Mouse (Mus musculus) midbrain, embryonic 14.5 days (tissue): ENCODE measurements at regions not wholly inside any gene's neighbourhood (a gene's known extent, or its start where the extent isn't known, plus 50 kb on each side); places are given as distances from the start of the nearest gene placed in this dataset.
A peak's percentile ranks its signal among the peaks of the same experiment; 100 is the strongest.
"Not testable (repeated sequence)": the region's sequence is repeated elsewhere in the genome, so short reads cannot be mapped to it uniquely, and the experiment has no call there.

Experiments
- ATAC-seq: fragments of 200-750 bp; cut with Nextera tagmentation; 2 replicates; pipeline ENCODE4 v1.8.0; 2017; ENCODE audit warnings: moderate number of reproducible peaks, moderate library complexity; ENCODE audit not compliant: low FRiP score, low TSS enrichment
- DNase-seq: peaks from one replicate; pipeline ENCODE4 v3.0.0-alpha.2; 2015
- H3K27ac ChIP-seq: fragments of 300-500 bp; sonication (generic); replicated peaks from 2 replicates; pipeline ENCODE4 v1.5.1; 2014; ENCODE audit warnings: mild to moderate bottlenecking, low read depth, low read length, moderate library complexity
- H3K27me3 ChIP-seq: fragments of 300-500 bp; sonication (generic); 2 replicates; pipeline ENCODE4 v1.6.1; 2014; ENCODE audit warnings: low read length, control low read depth, mixed read lengths; ENCODE audit not compliant: control insufficient read depth, insufficient read depth
- H3K36me3 ChIP-seq: fragments of 300-500 bp; sonication (generic); 2 replicates; pipeline ENCODE4 v1.6.1; 2014; ENCODE audit warnings: low read length, control low read depth; ENCODE audit not compliant: control insufficient read depth, insufficient read depth
- H3K4me1 ChIP-seq: fragments of 300-500 bp; sonication (generic); 2 replicates; pipeline ENCODE4 v1.6.1; 2014; ENCODE audit warnings: mild to moderate bottlenecking, antibody characterized with exemption, low read length, control low read depth; ENCODE audit not compliant: control insufficient read depth, insufficient read depth
- H3K4me2 ChIP-seq: fragments of 300-500 bp; sonication (generic); 2 replicates; pipeline ENCODE4 v1.6.1; 2014; ENCODE audit warnings: mild to moderate bottlenecking, low read length, moderate library complexity
- H3K4me3 ChIP-seq: fragments of 300-500 bp; sonication (generic); replicated peaks from 2 replicates; pipeline ENCODE4 v1.5.1; 2014; ENCODE audit warnings: low read depth, low read length
- H3K9ac ChIP-seq: fragments of 300-500 bp; sonication (generic); replicated peaks from 2 replicates; pipeline ENCODE4 v1.6.1; 2014; ENCODE audit warnings: mild to moderate bottlenecking, low read length, moderate library complexity
- H3K9me3 ChIP-seq: fragments of 300-500 bp; sonication (generic); 2 replicates; pipeline ENCODE4 v1.6.1; 2016; ENCODE audit warnings: low read length, control low read depth, mixed read lengths; ENCODE audit not compliant: control insufficient read depth
- WGBS: fragments of 180-500 bp; shearing (Covaris S2); extraction: QIAGEN DNeasy Blood & Tissue Kit; methylation state at CpG from one replicate; pipeline ENCODE4 v1.1.7; 2014; 5-methylcytosine and 5-hydroxymethylcytosine counted together

DNA sequence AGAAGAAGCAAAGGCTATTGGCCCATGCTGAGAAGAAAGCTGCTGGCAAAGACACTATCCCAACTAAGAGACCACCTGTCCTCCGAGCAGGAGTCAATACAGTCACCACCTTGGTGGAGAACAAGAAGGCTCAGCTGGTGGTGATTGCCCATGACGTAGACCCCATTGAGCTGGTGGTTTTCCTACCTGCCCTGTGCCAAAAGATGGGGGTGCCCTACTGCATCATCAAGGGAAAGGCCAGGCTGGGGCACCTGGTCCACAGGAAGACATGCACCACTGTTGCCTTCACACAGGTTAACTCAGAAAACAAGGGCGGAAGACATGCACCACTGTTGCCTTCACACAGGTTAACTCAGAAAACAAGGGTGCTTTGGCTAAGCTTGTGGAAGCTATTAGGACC, 116.3 kb downstream of the Sox4 start:
- H3K4me3 ChIP-seq, H3K27me3 ChIP-seq, H3K9me3 ChIP-seq, DNase-seq, H3K4me1 ChIP-seq, H3K4me2 ChIP-seq, H3K36me3 ChIP-seq, H3K9ac ChIP-seq, ATAC-seq, H3K27ac ChIP-seq: not testable (repeated sequence)
- 96% methylated on average over 3 of the region's 3 CpGs for WGBS

DNA sequence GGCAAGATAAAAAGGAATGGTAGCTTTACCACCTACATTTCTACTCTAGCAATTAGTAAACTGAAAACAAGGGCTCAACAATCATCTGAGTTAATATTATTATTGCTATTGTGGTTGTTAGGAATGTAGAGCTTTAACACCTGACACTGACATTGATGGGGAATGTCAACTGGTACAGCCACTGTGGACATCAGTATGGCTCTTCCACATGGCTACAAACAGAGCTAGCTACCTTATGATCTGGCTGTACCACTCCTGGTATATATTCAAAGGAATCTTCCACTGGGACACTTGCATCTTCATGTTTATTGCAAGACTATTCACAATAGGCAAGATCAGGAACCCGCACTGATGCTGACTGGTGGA, 119.8 kb downstream of the Sox4 start:
- H3K36me3 ChIP-seq: no peaks in the 10 kb centered on the region
- WGBS: 80% methylated on average over 1 of the region's 1 CpGs
- no peaks in the 10 kb centered on the region for H3K27me3 ChIP-seq
- H3K9ac ChIP-seq: no peak overlapping the region
- DNase-seq (no peak), ATAC-seq (no peak)
- H3K4me3 ChIP-seq: no peak overlapping the region
- no peak overlapping the region for H3K4me2 ChIP-seq
- H3K4me1 ChIP-seq: peaks cover 8% of the 10 kb centered on the region; the same call in 1 of the 2 replicates
- H3K27ac ChIP-seq: no peak overlapping the region
- no peaks in the 10 kb centered on the region for H3K9me3 ChIP-seq

DNA sequence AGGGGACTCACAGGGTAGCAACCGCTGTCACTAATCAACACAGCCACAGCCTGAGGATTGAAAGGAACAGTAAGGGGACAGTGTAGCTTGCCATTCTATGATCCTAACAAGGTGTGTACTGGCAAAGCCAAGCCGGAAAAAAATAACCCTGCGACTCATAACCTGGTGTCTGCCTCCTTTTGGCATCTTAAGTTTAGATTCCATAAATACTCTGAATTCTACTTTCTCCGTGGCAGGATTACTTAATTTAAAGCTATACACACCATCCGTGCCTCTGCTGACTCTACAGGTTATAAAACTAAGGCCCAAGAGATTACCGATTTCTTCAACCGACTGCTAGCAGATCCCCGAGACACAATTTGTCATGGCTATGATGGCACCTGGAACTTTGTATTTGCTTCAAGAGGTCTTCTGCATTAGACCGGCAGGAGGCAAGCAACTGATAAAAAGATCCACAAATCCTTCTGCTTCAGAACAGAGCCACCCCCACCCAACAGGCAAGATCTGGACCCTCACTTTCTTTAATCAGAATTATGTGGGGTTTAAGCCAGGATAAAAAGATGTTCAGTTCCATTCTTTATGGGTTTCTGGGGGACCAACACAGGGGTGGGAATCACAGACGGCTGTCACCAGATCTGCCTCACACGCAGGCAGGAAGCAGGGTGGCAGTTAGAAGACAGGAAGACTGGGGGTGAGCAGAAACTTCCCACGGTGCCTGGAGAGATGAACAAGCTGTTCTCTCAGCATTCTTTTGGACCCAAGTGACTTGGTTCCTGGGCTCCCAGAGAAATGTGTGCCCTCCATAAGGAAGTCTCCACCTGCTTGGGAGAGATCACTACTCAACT, 120.4 kb downstream of the Sox4 start:
- no peaks in the 10 kb centered on the region for H3K36me3 ChIP-seq
- H3K9ac ChIP-seq: no peak overlapping the region
- WGBS: 54% methylated on average over 12 of the region's 12 CpGs
- H3K27ac ChIP-seq: no peak overlapping the region
- peaks cover 8% of the 10 kb centered on the region; the same call in 1 of the 2 replicates for H3K4me1 ChIP-seq
- no peaks in the 10 kb centered on the region for H3K27me3 ChIP-seq
- H3K9me3 ChIP-seq: no peaks in the 10 kb centered on the region
- DNase-seq (no peak), ATAC-seq (no peak)
- no peak overlapping the region for H3K4me2 ChIP-seq
- no peak overlapping the region for H3K4me3 ChIP-seq

DNA sequence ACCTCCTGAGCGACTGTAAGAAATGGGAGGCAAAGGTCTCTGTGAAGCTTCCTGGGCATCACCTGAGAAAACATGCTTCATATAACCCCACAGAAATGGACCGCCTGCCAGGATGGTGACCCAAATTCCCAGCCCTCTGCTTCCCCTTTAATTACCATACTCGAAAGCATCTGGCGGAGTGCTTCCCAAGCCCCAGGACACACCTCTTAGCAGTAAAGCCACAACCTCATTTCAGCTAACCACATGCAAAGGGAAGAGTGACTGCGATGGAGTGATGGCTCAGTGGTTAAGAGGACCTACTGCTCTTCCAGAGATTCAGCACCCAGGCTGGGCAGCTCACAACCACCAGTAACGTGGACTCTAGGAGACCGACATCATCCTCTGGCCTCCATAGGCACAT, 127.2 kb downstream of the Sox4 start:
- no peak overlapping the region for H3K27ac ChIP-seq
- no peak overlapping the region for H3K4me3 ChIP-seq
- no peak overlapping the region for H3K9ac ChIP-seq
- ATAC-seq: no peak
- peaks cover 13% of the 10 kb centered on the region; the same call in 1 of the 2 replicates for H3K4me1 ChIP-seq
- H3K9me3 ChIP-seq: no peaks in the 10 kb centered on the region
- no peaks in the 10 kb centered on the region for H3K27me3 ChIP-seq
- no peak for DNase-seq
- no peaks in the 10 kb centered on the region for H3K36me3 ChIP-seq
- WGBS: 91% methylated on average over 7 of the region's 7 CpGs
- H3K4me2 ChIP-seq: no peak overlapping the region

DNA sequence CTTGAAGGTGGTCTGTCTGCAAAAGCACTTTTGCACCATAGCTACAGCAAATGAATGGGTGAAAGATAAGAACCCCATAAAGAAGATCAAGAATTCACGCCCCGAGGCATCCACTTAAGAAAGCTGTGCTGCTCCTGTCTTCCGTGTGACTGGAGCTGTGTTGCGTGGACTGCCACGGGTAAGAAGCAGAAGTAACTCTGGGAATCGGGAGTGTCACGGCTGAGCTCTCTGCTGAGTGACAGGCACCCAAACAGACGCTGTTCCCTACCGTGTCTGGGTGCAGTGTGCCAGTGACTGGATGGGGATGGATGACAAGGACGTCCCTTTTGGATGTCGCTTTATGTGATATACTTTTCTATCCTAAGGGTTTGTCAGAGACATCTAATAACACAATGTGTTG, 129.5 kb downstream of the Sox4 start:
- Histone ChIP-seq H3K27ac (0 out of 2 replicates have a peak overlapping the region, but pooled peaks have one; percentile 26), H3K4me3 (no peak overlapping the region), H3K27me3 (no peaks in the 10 kb centered on the region), H3K4me2 (no peak overlapping the region), H3K36me3 (no peaks in the 10 kb centered on the region), H3K4me1 (peaks cover 13% of the 10 kb centered on the region; the same call in 1 of the 2 replicates), H3K9ac (no peak overlapping the region), H3K9me3 (no peaks in the 10 kb centered on the region)
- no peak; the same call in 1 of the 2 replicates for ATAC-seq
- DNase-seq: peak; percentile 48
- WGBS: 25% methylated on average over 11 of the region's 11 CpGs

DNA sequence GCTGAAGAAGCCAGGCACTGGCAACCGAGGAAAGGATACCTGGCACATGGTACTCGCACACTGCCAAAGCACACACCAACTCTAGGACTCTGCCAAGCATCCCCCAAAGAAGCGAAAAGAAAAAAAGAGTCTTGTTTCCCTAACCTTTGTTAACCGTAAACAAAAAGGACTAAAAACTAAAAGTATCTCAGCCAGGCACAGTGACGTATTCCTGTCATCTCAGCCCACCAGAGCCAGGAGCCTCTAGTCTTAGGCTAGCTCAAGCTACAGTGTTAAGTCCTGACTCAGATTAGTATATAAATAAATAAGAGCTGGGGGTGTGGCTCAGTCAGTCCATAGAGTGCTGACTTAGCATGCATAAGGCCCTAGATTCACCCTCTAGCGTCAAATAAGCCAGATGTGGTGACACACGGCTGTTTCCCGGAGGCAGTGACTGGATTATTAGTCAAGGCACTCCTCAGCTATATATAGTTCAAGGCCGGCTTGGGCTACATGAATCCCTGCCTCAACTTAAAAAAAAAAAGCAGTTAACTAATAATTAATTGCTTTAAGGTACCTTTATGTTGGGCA, 130.1 kb downstream of the Sox4 start:
- no peaks in the 10 kb centered on the region for H3K9me3 ChIP-seq
- peaks cover 13% of the 10 kb centered on the region; the same call in 1 of the 2 replicates for H3K4me1 ChIP-seq
- H3K27me3 ChIP-seq: no peaks in the 10 kb centered on the region
- H3K9ac ChIP-seq: no peak overlapping the region
- 76% methylated on average over 9 of the region's 9 CpGs for WGBS
- H3K27ac ChIP-seq: no peak overlapping the region; the same call in 1 of the 2 replicates
- H3K4me3 ChIP-seq: no peak overlapping the region
- DNase-seq (no peak), ATAC-seq (no peak)
- no peak overlapping the region for H3K4me2 ChIP-seq
- no peaks in the 10 kb centered on the region for H3K36me3 ChIP-seq

DNA sequence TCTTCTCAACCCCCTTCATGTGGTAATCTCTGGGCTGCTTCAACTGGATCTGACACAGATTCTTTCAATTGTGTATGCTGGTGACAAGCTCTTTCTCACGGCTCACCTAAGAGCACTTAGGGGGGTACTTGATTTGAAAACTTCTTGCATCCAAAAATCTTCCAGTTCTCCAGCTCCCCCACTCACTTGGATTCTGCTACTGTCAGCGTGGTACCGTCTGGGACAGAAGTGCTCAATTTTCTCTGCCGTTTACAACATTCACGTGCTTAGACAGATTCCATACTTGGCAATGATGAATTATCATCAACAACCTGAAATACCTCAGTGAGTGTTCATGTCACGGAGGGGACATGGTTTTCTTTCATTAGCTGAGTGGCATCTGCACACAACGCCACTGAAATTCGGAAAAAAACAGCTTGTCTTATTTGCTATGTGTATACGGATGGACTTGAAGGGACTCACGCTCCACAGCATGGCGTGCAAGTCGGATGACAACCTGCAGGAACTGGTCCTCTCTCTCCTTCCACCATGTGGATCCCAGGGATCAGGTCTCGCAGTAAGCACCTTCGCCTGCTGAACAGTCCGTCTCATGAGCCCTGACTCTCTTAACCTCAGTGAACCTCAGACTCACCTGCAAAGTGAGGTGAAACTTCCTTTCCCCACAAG, 132.5 kb downstream of the Sox4 start:
- no peaks in the 10 kb centered on the region for H3K36me3 ChIP-seq
- H3K27ac ChIP-seq: no peak overlapping the region
- H3K27me3 ChIP-seq: no peaks in the 10 kb centered on the region
- 88% methylated on average over 15 of the region's 15 CpGs for WGBS
- H3K9me3 ChIP-seq: no peaks in the 10 kb centered on the region
- DNase-seq (no peak), ATAC-seq (no peak)
- no peak overlapping the region for H3K4me2 ChIP-seq
- H3K4me3 ChIP-seq: no peak overlapping the region
- peaks cover 13% of the 10 kb centered on the region; the same call in 1 of the 2 replicates for H3K4me1 ChIP-seq
- no peak overlapping the region for H3K9ac ChIP-seq

DNA sequence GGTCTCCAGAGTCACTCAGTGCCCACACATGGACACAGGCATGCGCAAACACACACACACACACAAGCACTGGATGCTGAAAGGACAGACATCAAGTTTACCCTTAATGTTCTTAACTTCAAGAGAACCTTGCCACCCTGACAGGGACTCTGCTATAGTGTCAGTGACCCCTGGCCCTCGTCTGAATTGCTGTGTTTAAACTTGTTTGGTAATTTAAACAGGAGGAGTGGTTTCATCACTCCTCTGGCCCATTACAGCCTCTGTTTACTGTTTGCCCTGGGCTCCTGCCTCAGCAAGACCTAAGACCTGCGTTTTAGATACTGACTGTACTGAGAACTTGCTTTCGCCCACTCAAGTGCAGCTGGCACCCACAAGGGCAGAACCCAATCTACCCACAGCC, 139.4 kb downstream of the Sox4 start:
- WGBS: 78% methylated on average over 4 of the region's 4 CpGs
- ATAC-seq: no peak
- no peaks in the 10 kb centered on the region for H3K9me3 ChIP-seq

More for the DNA sequence above, 139.4 kb downstream of the Sox4 start:
- no peak overlapping the region for H3K4me3 ChIP-seq
- no peaks in the 10 kb centered on the region for H3K36me3 ChIP-seq
- H3K27ac ChIP-seq: no peak overlapping the region
- DNase-seq: no peak
- H3K4me1 ChIP-seq: peaks cover 40% of the 10 kb centered on the region
- H3K9ac ChIP-seq: no peak overlapping the region
- no peaks in the 10 kb centered on the region for H3K27me3 ChIP-seq
- H3K4me2 ChIP-seq: no peak overlapping the region
